Mouse (Mus musculus) lung, postnatal 0 days (tissue): ENCODE measurements around the gene Top1.

Experiments used
- CTCF ChIP-seq: IDR thresholded peaks from 2 replicates; pipeline ENCODE4 v1.5.1; 2016; ENCODE audit warnings: antibody characterized with exemption, mild to moderate bottlenecking
- EP300 ChIP-seq: IDR thresholded peaks from 2 replicates; pipeline ENCODE4 v1.6.1; 2016; ENCODE audit warnings: antibody characterized with exemption, mild to moderate bottlenecking, control low read depth

- TF ChIP-seq CTCF (no peak), EP300 (no peak)
Observed at GRCm38 (mm10) chr2:160628666-160629527, 16.8 kb upstream of the Top1 start.
